Mouse (Mus musculus): ENCODE data around the gene Nbea.

Nbea gene

DNA sequence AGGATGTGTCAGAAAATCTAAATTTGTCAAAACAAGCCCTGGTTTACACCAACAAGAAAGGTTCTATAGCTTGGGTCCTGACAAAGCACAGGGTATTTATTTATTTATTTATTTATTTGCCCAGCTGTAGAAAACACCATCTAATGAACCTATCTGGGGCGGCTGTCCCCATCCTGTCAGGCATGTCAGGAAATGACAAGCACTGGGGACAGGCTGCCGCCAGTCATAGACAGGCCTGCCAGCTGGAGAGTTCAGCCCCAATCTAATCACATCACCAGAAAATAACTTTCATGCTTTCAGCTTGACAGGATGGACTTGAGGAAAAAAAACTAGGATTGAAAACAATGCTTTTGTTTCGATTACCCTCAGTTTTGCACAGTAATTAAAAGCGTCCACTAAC lies 440.8 kb downstream of the Nbea start:
- DNase-seq: no peak

- no peak for DNase-seq
These were observed 441.3 kb downstream of the Nbea start for GRCm38 (mm10) chr3:55742218-55742617.

GRCm38 (mm10) chr3:55741428-55741827 lies 442.1 kb downstream of the Nbea start:
- DNase-seq: no peak

- no peak for DNase-seq
These were observed 449.8 kb downstream of the Nbea start for GRCm38 (mm10) chr3:55733665-55734064.

GRCm38 (mm10) chr3:55730549-55730948 lies 453.0 kb downstream of the Nbea start:
- no peak for DNase-seq

GRCm38 (mm10) chr3:55730142-55730541 lies 453.4 kb downstream of the Nbea start:
- no peak for DNase-seq

DNA sequence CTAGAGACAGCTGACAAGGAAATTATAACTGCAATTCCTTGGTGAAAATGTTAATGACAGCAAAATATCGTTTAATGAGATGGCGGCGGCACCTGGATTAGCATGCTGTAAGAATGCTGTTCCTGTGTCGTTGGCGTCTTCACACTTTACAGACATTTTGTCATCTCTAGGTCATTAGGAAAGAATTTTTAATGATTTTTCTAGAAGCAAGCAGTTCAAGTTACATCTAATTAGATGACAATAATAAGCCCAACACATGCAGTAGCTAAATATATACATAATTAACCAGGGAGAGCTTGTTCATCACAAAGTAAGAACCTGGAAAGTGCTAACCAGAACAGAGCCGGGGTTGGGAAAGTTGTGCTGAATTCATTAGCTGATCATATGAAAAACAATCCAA lies 469.2 kb downstream of the Nbea start:
- DNase-seq: no peak

DNA sequence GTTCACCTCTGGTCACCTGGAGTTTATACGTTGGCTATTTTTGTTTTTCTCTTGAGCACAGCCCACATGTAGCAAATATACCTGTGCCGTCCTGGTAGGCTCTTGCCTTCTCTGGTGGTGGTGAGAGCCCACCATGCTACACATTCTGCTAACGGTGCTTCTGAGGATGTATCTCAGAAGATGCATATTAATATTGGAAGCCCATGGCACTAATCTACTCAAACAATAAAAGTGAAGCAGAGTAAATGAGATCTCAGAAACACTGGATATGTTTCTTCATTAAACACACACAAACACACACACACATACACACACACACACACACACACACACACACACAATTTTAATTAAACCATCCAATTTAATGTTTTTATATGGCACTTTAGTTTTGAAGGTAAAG lies 469.6 kb downstream of the Nbea start:
- DNase-seq: no peak

DNA sequence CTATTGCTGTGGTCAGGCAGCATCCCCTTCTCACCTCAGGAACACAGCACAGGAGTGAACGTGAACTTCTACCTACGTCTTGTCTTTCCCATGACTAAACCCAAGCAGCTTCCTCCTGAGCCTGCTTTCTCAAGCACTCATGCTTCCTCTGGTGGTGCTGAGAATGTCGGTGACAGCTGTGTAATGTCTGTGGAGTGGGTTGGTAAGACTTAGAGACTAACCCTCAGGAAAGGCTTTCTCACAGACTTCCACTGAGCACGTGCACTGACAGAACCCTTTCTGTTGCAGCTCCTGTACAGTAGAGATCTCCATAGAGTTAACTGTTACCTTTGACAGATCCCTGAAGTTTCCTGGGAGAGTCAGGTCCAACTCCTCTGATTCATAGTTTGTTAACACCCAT lies 473.2 kb downstream of the Nbea start:
- DNase-seq: no peak

GRCm38 (mm10) chr3:55701632-55702031 lies 481.9 kb downstream of the Nbea start:
- no peak for DNase-seq

GRCm38 (mm10) chr3:55697174-55697573 lies 486.3 kb downstream of the Nbea start:
- DNase-seq: no peak

GRCm38 (mm10) chr3:55693073-55693472 lies 490.4 kb downstream of the Nbea start:
- no peak for DNase-seq

GRCm38 (mm10) chr3:55688098-55688497 lies 495.4 kb downstream of the Nbea start:
- no peak for DNase-seq

DNA sequence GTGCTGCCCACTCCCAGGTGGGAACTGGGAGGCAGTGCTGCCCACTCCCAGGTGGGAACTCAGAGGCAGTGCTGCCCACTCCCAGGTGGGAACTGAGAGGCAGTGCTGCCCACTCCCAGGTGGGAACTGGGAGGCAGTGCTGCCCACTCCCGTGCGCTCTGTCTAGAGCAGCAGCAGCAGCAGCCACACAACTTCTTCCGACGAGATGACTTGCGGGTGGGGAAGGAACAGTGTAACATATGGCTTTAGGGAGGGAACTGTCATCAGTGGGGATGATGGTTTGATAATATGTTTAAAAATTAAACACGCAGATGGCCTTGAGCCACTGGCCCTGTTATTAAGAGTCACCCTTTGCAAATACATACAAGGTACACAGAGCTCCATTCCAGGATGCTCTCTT lies 496.5 kb downstream of the Nbea start:
- DNase-seq: no peak

DNA sequence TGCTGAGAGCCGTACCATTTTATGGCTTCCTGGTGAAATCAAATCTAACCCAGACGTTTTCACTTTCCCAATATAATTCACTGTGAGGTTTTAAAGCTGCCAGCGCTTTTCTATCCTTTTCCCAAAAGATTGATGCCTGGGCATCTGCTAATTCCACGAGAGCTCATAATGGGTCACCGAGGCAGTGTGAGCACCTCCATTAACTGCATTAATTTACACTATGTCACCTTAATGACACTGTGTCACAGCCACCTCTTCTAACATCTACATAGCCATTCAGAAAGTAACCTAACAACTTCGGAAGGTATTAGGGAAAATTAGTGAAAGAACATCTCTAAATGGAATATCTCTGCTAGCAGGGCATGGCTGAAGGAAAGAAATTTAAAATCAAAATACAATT lies 497.9 kb downstream of the Nbea start:
- DNase-seq: no peak

- DNase-seq: no peak
These were observed 498.6 kb downstream of the Nbea start for GRCm38 (mm10) chr3:55684892-55685291.

DNA sequence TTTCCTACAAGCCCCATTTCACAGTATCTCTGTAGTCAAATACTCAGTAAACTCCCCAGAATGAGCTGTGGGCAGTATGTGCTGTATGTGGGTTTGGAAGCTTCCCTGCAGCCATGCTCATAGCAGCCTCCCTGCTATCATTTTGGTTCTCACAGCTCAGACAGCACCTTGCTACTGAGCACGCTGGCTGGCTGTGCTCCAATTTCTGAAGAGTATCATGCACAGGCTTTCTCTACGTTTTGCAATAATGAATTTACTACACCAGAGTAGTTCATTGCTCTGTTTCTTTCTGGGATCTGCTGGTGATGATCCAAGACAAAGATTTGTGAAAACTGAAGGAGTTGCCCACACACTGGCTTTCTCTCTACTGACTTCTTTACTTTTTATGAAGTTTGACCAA lies 505.8 kb downstream of the Nbea start:
- no peak for DNase-seq

GRCm38 (mm10) chr3:55674185-55674584 lies 509.3 kb downstream of the Nbea start:
- no peak for DNase-seq

- DNase-seq: no peak
These were observed 516.5 kb downstream of the Nbea start for GRCm38 (mm10) chr3:55667048-55667447.

DNA sequence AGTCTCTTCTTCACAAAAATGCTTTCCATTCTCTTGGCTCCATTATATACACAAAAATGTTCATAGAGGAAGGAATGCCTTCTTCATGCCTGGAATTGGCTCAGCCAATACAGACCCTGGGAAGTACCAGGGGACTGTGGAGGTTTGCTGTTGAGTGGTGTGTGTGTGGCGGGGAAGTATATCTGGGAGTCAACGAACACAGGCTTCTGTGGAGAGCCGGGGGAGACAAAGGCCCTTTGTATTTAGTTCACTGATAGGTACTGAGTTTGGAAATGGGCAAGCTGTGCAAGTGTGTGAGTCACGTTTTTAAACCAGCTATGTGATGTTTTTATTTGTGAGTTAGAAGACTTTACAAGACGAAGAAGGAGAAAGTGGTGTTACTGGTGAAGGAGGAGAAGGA lies 517.6 kb downstream of the Nbea start:
- DNase-seq: no peak

- DNase-seq: no peak
These were observed 518.8 kb downstream of the Nbea start for GRCm38 (mm10) chr3:55664713-55665112.

GRCm38 (mm10) chr3:55661678-55662445 lies 521.6 kb downstream of the Nbea start:
- DNase-seq: no peak

DNA sequence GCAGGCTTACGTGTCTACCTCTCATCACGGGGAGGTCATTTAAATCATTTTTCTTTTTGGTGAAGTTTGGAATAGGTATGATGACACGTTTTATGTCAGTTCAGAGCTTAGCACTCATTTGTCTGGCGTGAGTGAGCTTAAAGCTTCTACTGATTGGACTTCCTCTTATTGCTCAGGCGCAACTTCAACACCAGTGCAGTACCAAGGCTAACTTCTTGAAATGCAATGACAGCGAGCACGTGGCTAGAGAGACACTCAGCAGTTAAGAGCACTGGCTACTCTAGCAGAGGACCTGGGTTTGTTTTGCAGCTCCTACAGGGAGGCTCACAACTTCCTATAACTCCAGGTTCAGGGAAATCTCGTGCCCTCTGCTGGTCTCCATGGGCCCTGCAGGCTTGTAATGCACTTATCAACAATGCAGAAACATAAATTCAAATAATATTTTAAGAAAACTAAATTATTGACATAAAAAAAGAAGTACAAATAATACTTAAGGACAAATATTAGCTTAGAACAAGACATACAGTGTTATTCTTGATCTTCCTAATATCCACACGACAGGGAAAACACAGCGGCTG lies 523.2 kb downstream of the Nbea start:
- DNase-seq: peak in 1 of 2 experiments; percentile 7

DNA sequence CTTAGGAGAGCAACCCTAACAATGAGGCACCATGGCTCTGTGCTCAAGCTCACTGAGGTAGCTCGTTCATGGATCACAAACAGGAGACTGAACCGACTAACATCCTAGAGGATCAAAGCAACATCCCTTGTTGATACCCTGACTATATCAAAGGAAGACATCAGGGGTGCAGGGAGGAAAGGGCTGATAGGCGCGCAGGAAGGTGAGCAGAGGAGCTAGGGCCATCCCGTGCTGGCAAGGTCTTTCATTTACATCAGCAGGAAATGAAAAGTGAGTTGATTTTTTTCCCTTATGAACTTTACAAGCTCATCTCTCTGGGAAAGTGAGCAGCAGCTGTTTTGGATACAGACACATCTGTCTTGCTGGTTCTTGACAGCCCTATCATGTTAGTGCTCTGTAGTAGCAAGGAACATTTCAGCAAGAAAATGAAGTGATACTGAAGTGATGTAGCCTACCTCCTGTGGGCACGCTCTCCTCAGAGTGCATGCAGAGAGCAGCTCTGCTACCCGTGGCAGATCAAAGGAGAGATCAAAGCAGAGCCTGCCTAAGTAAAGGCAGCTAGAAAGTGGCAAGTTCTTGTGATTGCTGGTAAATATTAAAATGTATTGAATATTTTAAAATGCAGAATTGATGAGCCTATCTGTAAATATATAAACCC lies 523.8 kb downstream of the Nbea start:
- DNase-seq: no peak
